Mouse (Mus musculus) megakaryocyte, embryonic 14.5 days (primary cell): ENCODE results near the gene Gm10401.

Source experiments
- FLI1 ChIP-seq: IDR thresholded peaks from 2 replicates; pipeline ENCODE4 v1.6.1; 2012; ENCODE audit warnings: low read length, inconsistent platforms, mixed read lengths
- GATA1 ChIP-seq: IDR thresholded peaks from 3 replicates; pipeline ENCODE4 v1.6.1; 2012; ENCODE audit warnings: mixed read lengths, low read length, inconsistent platforms, borderline replicate concordance

DNA sequence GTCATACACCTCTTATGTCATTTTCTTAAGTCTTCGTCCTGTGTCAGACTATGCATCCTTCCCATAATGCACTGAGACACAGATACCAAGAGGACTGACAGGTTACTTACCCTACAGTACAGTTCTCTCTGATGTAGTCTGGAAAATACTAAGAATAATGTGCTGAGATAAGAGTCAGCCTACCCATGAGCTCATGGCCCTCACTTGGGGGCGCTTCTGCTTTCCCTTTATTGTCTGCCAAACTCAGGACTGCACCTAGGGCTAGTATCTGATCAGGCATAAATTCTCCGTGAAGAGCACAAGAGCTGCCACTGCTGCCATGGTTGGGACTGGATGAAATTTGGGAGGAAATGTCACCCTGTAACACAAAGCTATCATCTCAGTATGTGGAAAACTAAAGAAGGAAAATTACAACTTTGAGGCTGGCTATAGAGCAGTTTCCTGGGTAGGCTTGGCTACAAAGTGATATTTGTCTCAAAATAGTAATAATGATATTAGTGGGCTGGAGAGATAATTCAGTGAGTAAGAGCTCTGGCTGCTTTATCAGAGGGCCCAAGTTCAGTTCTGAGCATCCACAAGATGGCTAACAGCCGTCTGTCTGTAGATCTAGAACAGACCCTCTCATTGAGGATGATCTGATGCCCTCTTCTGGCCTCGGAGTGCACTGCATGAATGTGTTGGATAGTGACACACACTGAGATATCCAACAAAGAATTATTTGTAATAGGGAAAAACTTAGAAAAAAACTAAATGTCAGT lies 21.8 kb downstream of the Gm10401 start:
- no peak for TF ChIP-seq GATA1
- TF ChIP-seq FLI1 = no peak
